Mouse (Mus musculus): ENCODE results near the gene Sgta. TPM values are rescaled to one million over a fixed set of nuclear protein-coding genes. Genes with fewer than 3 reads are reported as not detected.

Gene Sgta
- total and polyA plus RNA-seq, 3 experiments: 100 to 1,019 (median 152) TPM

DNA sequence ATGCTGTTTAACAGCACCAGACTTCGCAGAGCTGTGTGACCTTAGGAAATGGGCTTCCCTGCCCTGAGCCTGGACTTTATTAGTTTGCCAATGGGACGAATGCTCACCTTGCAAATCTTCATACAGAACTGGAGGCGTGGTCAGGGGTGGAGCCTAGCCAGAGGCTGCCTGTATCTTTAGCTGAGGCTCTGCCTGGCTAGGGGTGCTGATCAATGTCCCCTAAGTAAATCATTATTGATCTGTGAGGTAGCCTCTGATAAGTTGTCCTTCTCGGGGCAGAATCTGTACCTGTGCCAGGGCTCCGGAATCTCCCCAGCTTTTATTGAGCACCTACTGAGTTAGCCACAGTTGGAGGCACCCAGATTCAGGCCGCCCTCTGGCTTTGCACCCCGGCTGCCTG is 30.6 kb upstream of the Sgta start:
- Histone ChIP-seq H3K4me3 (ENCODE audit: control insufficient read depth in 1 of 2, insufficient read depth in 1 of 2, low read depth in 2 of 2, low read length in 2 of 2) (no peak overlapping the region), H3K27ac (ENCODE audit: control insufficient read depth, low read depth, low read length) (no peak overlapping the region)
- no peak for TF ChIP-seq JUND (IDR thresholded peaks at IDR 0.05; ENCODE audit: low read depth, low read length)
- TF ChIP-seq MYB (IDR thresholded peaks at IDR 0.05; ENCODE audit: low read depth, low read length): no peak
- TF ChIP-seq RCOR1 (IDR thresholded peaks at IDR 0.05; ENCODE audit: low read depth, low read length): no peak
- no peak for TF ChIP-seq MAX (IDR thresholded peaks at IDR 0.05; ENCODE audit: low read length)
- TF ChIP-seq ETS1 (IDR thresholded peaks at IDR 0.05; ENCODE audit: low read depth, low read length): no peak
- no peak for TF ChIP-seq BHLHE40 (IDR thresholded peaks at IDR 0.05; ENCODE audit: borderline replicate concordance, low read depth, low read length)
- TF ChIP-seq NRF1 (IDR thresholded peaks at IDR 0.05; ENCODE audit: insufficient read depth, low read depth, low read length, poor library complexity, severe bottlenecking): no peak
- TF ChIP-seq MYC (IDR thresholded peaks at IDR 0.05; ENCODE audit: low read depth, low read length): no peak
- no peak for TF ChIP-seq RAD21 (IDR thresholded peaks at IDR 0.05; ENCODE audit: low read depth, low read length)
- no peak for TF ChIP-seq MEF2A (IDR thresholded peaks at IDR 0.05; ENCODE audit: extremely low read depth, insufficient replicate concordance, low read depth, low read length, poor library complexity, severe bottlenecking)
- TF ChIP-seq GABPA (IDR thresholded peaks at IDR 0.05; ENCODE audit: low read depth, low read length): no peak
- TF ChIP-seq SIN3A (IDR thresholded peaks at IDR 0.05; ENCODE audit: low read length): no peak
- no peak for TF ChIP-seq MXI1 (IDR thresholded peaks at IDR 0.05; ENCODE audit: low read depth, low read length)
- no peak for TF ChIP-seq KAT2A (conservative IDR thresholded peaks at IDR 0.05; ENCODE audit: low read depth, low read length)
- no peak for TF ChIP-seq MAZ (IDR thresholded peaks at IDR 0.05; ENCODE audit: low read depth, low read length)
- TF ChIP-seq MAFK (IDR thresholded peaks at IDR 0.05; ENCODE audit: borderline replicate concordance, low read depth, low read length): no peak

DNA sequence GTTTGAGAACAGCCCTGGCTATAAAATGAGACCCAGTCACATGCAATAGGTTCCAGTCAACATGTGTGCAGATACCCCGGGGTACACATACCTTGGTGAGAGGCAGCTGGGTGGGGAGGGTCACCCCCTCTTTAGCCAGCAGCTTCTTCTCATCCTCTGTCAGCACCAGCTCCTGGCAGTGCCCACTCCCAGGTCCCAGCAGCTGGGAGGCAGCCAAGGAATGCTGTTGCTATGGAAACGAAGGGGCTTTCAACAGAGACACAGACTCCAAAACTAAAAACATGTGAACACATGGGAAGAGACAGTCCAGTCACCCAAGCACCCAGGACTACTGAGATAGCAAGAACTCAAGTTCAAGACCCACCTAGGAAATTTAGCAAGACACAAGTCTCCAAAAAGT is 29.2 kb upstream of the Sgta start:
- Histone ChIP-seq H3K4me1 (ENCODE audit: control insufficient read depth in 1 of 2, insufficient read depth in 2 of 2, low read length in 2 of 2) (no peaks in the 10 kb centered on the region), H3K27ac (ENCODE audit: control insufficient read depth, low read depth, low read length) (no peak overlapping the region), H3K27me3 (ENCODE audit: control insufficient read depth in 1 of 2, insufficient read depth in 2 of 2, low read length in 2 of 2) (no peaks in the 10 kb centered on the region), H3K79me2 (ENCODE audit: control insufficient read depth, insufficient read depth, low read length, poor library complexity) (no peaks in the 10 kb centered on the region), H3K9ac (ENCODE audit: control insufficient read depth, low read depth, low read length, poor library complexity, severe bottlenecking) (no peak overlapping the region), H3K4me3 (ENCODE audit: control insufficient read depth in 1 of 2, insufficient read depth in 1 of 2, low read depth in 2 of 2, low read length in 2 of 2) (no peak overlapping the region), H3K9me3 (replicated peaks; ENCODE audit: insufficient read depth, low read length) (no peaks in the 10 kb centered on the region), H3K36me3 (ENCODE audit: control insufficient read depth in 1 of 2, insufficient read depth in 2 of 2, low read length in 2 of 2) (no peaks in the 10 kb centered on the region)
- TF ChIP-seq POLR2AphosphoS2 (IDR thresholded peaks at IDR 0.05; ENCODE audit: low read length) (no peak), ETS1 (IDR thresholded peaks at IDR 0.05; ENCODE audit: low read depth, low read length) (no peak), RCOR1 (IDR thresholded peaks at IDR 0.05; ENCODE audit: low read depth, low read length) (no peak), RAD21 (IDR thresholded peaks at IDR 0.05; ENCODE audit: low read depth, low read length) (no peak), EP300 (IDR thresholded peaks at IDR 0.05; ENCODE audit: low read depth in 1 of 2, low read length in 2 of 2) (no peak), JUND (IDR thresholded peaks at IDR 0.05; ENCODE audit: low read depth, low read length) (no peak), TBP (IDR thresholded peaks at IDR 0.05; ENCODE audit: low read depth, low read length) (no peak), MYB (IDR thresholded peaks at IDR 0.05; ENCODE audit: low read depth, low read length) (no peak), ZNF384 (IDR thresholded peaks at IDR 0.05; ENCODE audit: low read depth, low read length) (no peak), UBTF (IDR thresholded peaks at IDR 0.05; ENCODE audit: borderline replicate concordance, insufficient read depth, low read depth, low read length) (no peak), POLR2A (IDR thresholded peaks at IDR 0.05; ENCODE audit: control insufficient read depth in 1 of 2, insufficient read depth in 1 of 2, low read depth in 1 of 2, low read length in 2 of 2, poor library complexity in 1 of 2) (no peak), E2F4 (IDR thresholded peaks at IDR 0.05; ENCODE audit: borderline replicate concordance, low read depth, low read length) (no peak)
- no peak for DNase-seq (ENCODE audit: low read depth, low spot score)

More for the DNA sequence above, 30.6 kb upstream of the Sgta start:
- no peak for DNase-seq (ENCODE audit: low read depth, low spot score)
- H3K4me1 ChIP-seq (ENCODE audit: control insufficient read depth in 1 of 2, insufficient read depth in 2 of 2, low read length in 2 of 2): peaks cover 0 to 8% of the 10 kb centered on the region in 2 experiments; a peak in 2 of 4 replicates
- no peaks in the 10 kb centered on the region for H3K79me2 ChIP-seq (ENCODE audit: control insufficient read depth, insufficient read depth, low read length, poor library complexity)
- H3K36me3 ChIP-seq (ENCODE audit: control insufficient read depth in 1 of 2, insufficient read depth in 2 of 2, low read length in 2 of 2): peaks cover 0 to 3% of the 10 kb centered on the region in 2 experiments; a peak in 1 of 4 replicates
- no peaks in the 10 kb centered on the region for H3K9me3 ChIP-seq (replicated peaks; ENCODE audit: insufficient read depth, low read length)
- H3K27me3 ChIP-seq (ENCODE audit: control insufficient read depth in 1 of 2, insufficient read depth in 2 of 2, low read length in 2 of 2): no peaks in the 10 kb centered on the region
- H3K9ac ChIP-seq (ENCODE audit: control insufficient read depth, low read depth, low read length, poor library complexity, severe bottlenecking): no peak overlapping the region

All from MEL (cell line).